Mouse (Mus musculus) lung, adult 2 months (tissue): ENCODE measurements around the gene Dgkq.

Experiments
- CTCF ChIP-seq: fragments of 200-500 bp; IDR thresholded peaks from 2 replicates; pipeline ENCODE4 v1.5.1; 2011; ENCODE audit warnings: mild to moderate bottlenecking, low read length, control low read depth; ENCODE audit not compliant: insufficient read depth
- POLR2A ChIP-seq: fragments of 200-500 bp; IDR thresholded peaks from 2 replicates; pipeline ENCODE4 v1.6.1; 2011; ENCODE audit warnings: low read depth, mild to moderate bottlenecking, control low read depth, low read length, borderline replicate concordance; ENCODE audit errors: extremely low read depth

- TF ChIP-seq CTCF = no peak
- no peak for TF ChIP-seq POLR2A
Observed at GRCm38 (mm10) chr5:108651136-108651720, 18.2 kb downstream of the Dgkq start.
